Mouse (Mus musculus) liver, embryonic 12.5 days (tissue): Measurements from ENCODE around the gene Cemip2. TPM values are rescaled to one million over a fixed set of nuclear protein-coding genes. Genes with fewer than 3 reads are reported as not detected.
A peak's percentile ranks its signal among the peaks of the same experiment; 100 is the strongest.

ENCODE experiments used
- ATAC-seq: fragments of 200-750 bp; cut with Nextera tagmentation; 2 replicates; pipeline ENCODE4 v1.8.0; 2017; ENCODE audit warnings: moderate number of reproducible peaks, mild to moderate bottlenecking, moderate library complexity
- H3K27ac ChIP-seq: fragments of 300-500 bp; sonication (generic); 2 replicates; pipeline ENCODE4 v1.5.1; 2016; ENCODE audit warnings: mild to moderate bottlenecking
- H3K27me3 ChIP-seq: fragments of 300-500 bp; sonication (generic); replicated peaks from 2 replicates; pipeline ENCODE4 v1.6.1; 2016; ENCODE audit warnings: mild to moderate bottlenecking, moderate library complexity
- H3K36me3 ChIP-seq: fragments of 300-500 bp; sonication (generic); 2 replicates; pipeline ENCODE4 v1.6.1; 2016; ENCODE audit warnings: mild to moderate bottlenecking, moderate library complexity
- H3K4me1 ChIP-seq: fragments of 300-500 bp; sonication (generic); 2 replicates; pipeline ENCODE4 v1.6.1; 2016
- H3K4me2 ChIP-seq: fragments of 300-500 bp; sonication (generic); 2 replicates; pipeline ENCODE4 v1.6.1; 2016; ENCODE audit warnings: mild to moderate bottlenecking, moderate library complexity
- H3K4me3 ChIP-seq: fragments of 300-500 bp; sonication (generic); 2 replicates; pipeline ENCODE4 v1.5.1; 2016; ENCODE audit warnings: mild to moderate bottlenecking, moderate library complexity
- H3K9ac ChIP-seq: fragments of 300-500 bp; sonication (generic); 2 replicates; pipeline ENCODE4 v1.6.1; 2016; ENCODE audit warnings: mild to moderate bottlenecking, moderate library complexity
- H3K9me3 ChIP-seq: fragments of 300-500 bp; sonication (generic); replicated peaks from 2 replicates; pipeline ENCODE4 v1.6.1; 2016; ENCODE audit warnings: mild to moderate bottlenecking, moderate library complexity
- WGBS: fragments of 180-500 bp; shearing (Covaris S2); methylation state at CpG from one replicate; pipeline ENCODE4 v1.1.7; 2016; ENCODE audit not compliant: insufficient replicate concordance; 5-methylcytosine and 5-hydroxymethylcytosine counted together
- polyA plus RNA-seq: library from polyadenylated mRNA; unstranded; fragments of >200 nt; fragmentation: Nextera tagmentation; extraction: Ambion mirVana; gene quantifications from 2 replicates; pipeline ENCODE4 v1.2.1, GENCODE M21; 2016

The Cemip2 gene
- polyA plus RNA-seq, 1 experiment from 2014 or later, result 13.7 TPM

- Histone ChIP-seq H3K27ac (no peak overlapping the region), H3K4me2 (no peak overlapping the region), H3K9me3 (no peaks in the 10 kb centered on the region), H3K9ac (no peak overlapping the region), H3K4me1 (no peaks in the 10 kb centered on the region), H3K4me3 (no peak overlapping the region), H3K27me3 (no peaks in the 10 kb centered on the region), H3K36me3 (no peaks in the 10 kb centered on the region)
- no peak for ATAC-seq
These were observed 16.5 kb upstream of the Cemip2 start for GRCm38 (mm10) chr19:21761676-21762075.

GRCm38 (mm10) chr19:21764013-21764412, 14.1 kb upstream of the Cemip2 start:
- H3K9ac ChIP-seq, result no peak overlapping the region
- H3K4me2 ChIP-seq, result no peak overlapping the region
- no peaks in the 10 kb centered on the region for H3K27me3 ChIP-seq
- H3K4me3 ChIP-seq, result no peak overlapping the region
- H3K27ac ChIP-seq, result no peak overlapping the region
- WGBS, result 72% methylated on average over 2 of the region's 2 CpGs
- H3K4me1 ChIP-seq, result no peaks in the 10 kb centered on the region
- ATAC-seq, result no peak
- no peaks in the 10 kb centered on the region for H3K36me3 ChIP-seq
- H3K9me3 ChIP-seq, result no peaks in the 10 kb centered on the region

GRCm38 (mm10) chr19:21764738-21765137, 13.4 kb upstream of the Cemip2 start:
- H3K9ac ChIP-seq, result no peak overlapping the region
- H3K36me3 ChIP-seq, result no peaks in the 10 kb centered on the region
- H3K27ac ChIP-seq, result no peak overlapping the region
- H3K4me3 ChIP-seq, result no peak overlapping the region
- no peaks in the 10 kb centered on the region for H3K9me3 ChIP-seq
- no peak for ATAC-seq
- no peaks in the 10 kb centered on the region for H3K4me1 ChIP-seq
- WGBS, result 67% methylated on average over 3 of the region's 3 CpGs
- H3K27me3 ChIP-seq, result no peaks in the 10 kb centered on the region
- H3K4me2 ChIP-seq, result no peak overlapping the region

- no peaks in the 10 kb centered on the region for H3K27me3 ChIP-seq
- no peaks in the 10 kb centered on the region for H3K9me3 ChIP-seq
- no peaks in the 10 kb centered on the region for H3K36me3 ChIP-seq
- H3K4me1 ChIP-seq, result no peaks in the 10 kb centered on the region
- H3K27ac ChIP-seq, result no peak overlapping the region
- no peak overlapping the region for H3K9ac ChIP-seq
- 71% methylated on average over 9 of the region's 9 CpGs for WGBS
- H3K4me3 ChIP-seq, result no peak overlapping the region
- no peak overlapping the region for H3K4me2 ChIP-seq
- no peak for ATAC-seq
These were observed 10.6 kb upstream of the Cemip2 start for GRCm38 (mm10) chr19:21767500-21768045.

GRCm38 (mm10) chr19:21769796-21770195, 8.3 kb upstream of the Cemip2 start:
- Histone ChIP-seq H3K9me3 (no peaks in the 10 kb centered on the region), H3K27ac (no peak overlapping the region), H3K9ac (no peak overlapping the region), H3K4me1 (no peaks in the 10 kb centered on the region), H3K36me3 (no peaks in the 10 kb centered on the region), H3K4me2 (no peak overlapping the region), H3K27me3 (no peaks in the 10 kb centered on the region; the same call in 1 of the 2 replicates), H3K4me3 (no peak overlapping the region)
- no peak for ATAC-seq
- 57% methylated on average over 3 of the region's 3 CpGs for WGBS

- Histone ChIP-seq H3K9me3 (no peaks in the 10 kb centered on the region), H3K27ac (no peak overlapping the region), H3K27me3 (no peaks in the 10 kb centered on the region; the same call in 1 of the 2 replicates), H3K9ac (no peak overlapping the region), H3K36me3 (no peaks in the 10 kb centered on the region), H3K4me1 (no peaks in the 10 kb centered on the region), H3K4me2 (no peak overlapping the region), H3K4me3 (no peak overlapping the region)
- 72% methylated on average over 1 of the region's 1 CpGs for WGBS
- no peak for ATAC-seq
These were observed 6.6 kb upstream of the Cemip2 start for GRCm38 (mm10) chr19:21771586-21771985.

GRCm38 (mm10) chr19:21773621-21774020, 4.5 kb upstream of the Cemip2 start:
- 59% methylated on average over 6 of the region's 6 CpGs for WGBS
- H3K4me1 ChIP-seq, result peaks cover 10% of the 10 kb centered on the region
- no peak overlapping the region for H3K9ac ChIP-seq
- H3K36me3 ChIP-seq, result no peaks in the 10 kb centered on the region
- H3K27me3 ChIP-seq, result peaks cover under 1% of the 10 kb centered on the region; the same call in 1 of the 2 replicates
- H3K9me3 ChIP-seq, result no peaks in the 10 kb centered on the region
- no peak overlapping the region for H3K4me3 ChIP-seq
- no peak for ATAC-seq
- H3K27ac ChIP-seq, result no peak overlapping the region
- no peak overlapping the region for H3K4me2 ChIP-seq

- peaks cover 19% of the 10 kb centered on the region for H3K4me1 ChIP-seq
- H3K4me3 ChIP-seq, result no peak overlapping the region
- H3K9me3 ChIP-seq, result no peaks in the 10 kb centered on the region
- peaks cover 17% of the 10 kb centered on the region for H3K27me3 ChIP-seq
- H3K9ac ChIP-seq, result no peak overlapping the region
- WGBS, result 75% methylated on average over 4 of the region's 4 CpGs
- no peak for ATAC-seq
- no peaks in the 10 kb centered on the region for H3K36me3 ChIP-seq
- no peak overlapping the region for H3K4me2 ChIP-seq
- no peak overlapping the region for H3K27ac ChIP-seq
These were observed 2.5 kb upstream of the Cemip2 start for GRCm38 (mm10) chr19:21775629-21776028.

GRCm38 (mm10) chr19:21776671-21777070, 1.5 kb upstream of the Cemip2 start:
- Histone ChIP-seq H3K9me3 (no peaks in the 10 kb centered on the region), H3K4me3 (no peak overlapping the region), H3K9ac (no peak overlapping the region), H3K27me3 (peaks cover 17% of the 10 kb centered on the region), H3K27ac (no peak overlapping the region), H3K36me3 (no peaks in the 10 kb centered on the region), H3K4me2 (no peak overlapping the region), H3K4me1 (peaks cover 19% of the 10 kb centered on the region)
- 63% methylated on average over 3 of the region's 3 CpGs for WGBS
- ATAC-seq, result no peak

GRCm38 (mm10) chr19:21777171-21777731, 891 bp upstream of the Cemip2 start:
- WGBS, result 15% methylated on average over 20 of the region's 20 CpGs

GRCm38 (mm10) chr19:21779106-21779505, 964 bp downstream of the Cemip2 start:
- no peak for ATAC-seq
- H3K9me3 ChIP-seq, result no peaks in the 10 kb centered on the region
- WGBS, result 1% methylated on average over 11 of the region's 11 CpGs
- H3K4me2 ChIP-seq, result peak overlapping the region; percentile 95
- H3K27me3 ChIP-seq, result peaks cover 17% of the 10 kb centered on the region
- H3K36me3 ChIP-seq, result no peaks in the 10 kb centered on the region
- H3K4me3 ChIP-seq, result peak overlapping the region; percentile 80
- peaks cover 29% of the 10 kb centered on the region for H3K4me1 ChIP-seq
- no peak overlapping the region for H3K27ac ChIP-seq
- peak overlapping the region; percentile 77 for H3K9ac ChIP-seq

More at GRCm38 (mm10) chr19:21777171-21777731, 891 bp upstream of the Cemip2 start:
- Histone ChIP-seq H3K4me2 (peak overlapping the region; percentile 95), H3K27me3 (peaks cover 17% of the 10 kb centered on the region), H3K9me3 (no peaks in the 10 kb centered on the region), H3K9ac (peak overlapping the region; percentile 57; the same call in 1 of the 2 replicates), H3K36me3 (no peaks in the 10 kb centered on the region), H3K4me1 (peaks cover 19% of the 10 kb centered on the region), H3K27ac (no peak overlapping the region), H3K4me3 (peak overlapping the region; percentile 80)
- no peak for ATAC-seq

- Histone ChIP-seq H3K27me3 (peaks cover 17% of the 10 kb centered on the region), H3K4me3 (no peak overlapping the region), H3K4me1 (peaks cover 38% of the 10 kb centered on the region), H3K9me3 (no peaks in the 10 kb centered on the region), H3K4me2 (no peak overlapping the region), H3K36me3 (no peaks in the 10 kb centered on the region), H3K9ac (no peak overlapping the region), H3K27ac (no peak overlapping the region)
- 54% methylated on average over 8 of the region's 8 CpGs for WGBS
- ATAC-seq, result no peak
These were observed 2.5 kb downstream of the Cemip2 start for GRCm38 (mm10) chr19:21780663-21781062.
